In genomic region chr3:135438531-135438912, GRCm38 (mm10) we compare ENCODE assay signal across 8 mouse cellular contexts. TPM values are rescaled to one million over a fixed set of nuclear protein-coding genes. Genes with fewer than 3 reads are reported as not detected.
A peak's percentile ranks its signal among the peaks of the same experiment; 100 is the strongest.
DNase-seq lines count a peak whose midpoint lies in the region; ATAC-seq lines count a peak whose summit lies in the region.

No protein-coding gene starts in this region.

- peak; percentile 95 to 99 for DNase-seq in adrenal gland, adult (ENCODE audit: inconsistent age in 2 of 2, low spot score in 1 of 2)
- peak; percentile 87 for DNase-seq in embryo, embryonic 10 days (ENCODE audit: low spot score)
- peak; percentile 97 for DNase-seq in gastrocnemius, postnatal 10 days
- DNase-seq in induced T-regulatory cell, adult 2 months (ENCODE audit: low read depth): peak; percentile 95
- peak; percentile 95 to 96 for DNase-seq in left cerebral cortex, postnatal 14 days (ENCODE audit: low spot score in 2 of 2)
- peak; percentile 98 for DNase-seq in right cerebral cortex, postnatal 14 days
- DNase-seq in urinary bladder, postnatal 25 days (ENCODE audit: low spot score): peak; percentile 95

- intact Hi-C loops in left cerebral cortex, postnatal 14 days (cut with DNase I): loop anchor here (1.0 to 10.0 kb wide), 2 partner anchors 15 to 276 kb away; partner anchors contain the start of gene Cisd2

- peak; percentile 43 for ATAC-seq in megakaryocyte-erythroid progenitor cell, adult 5-6 weeks (replicated peaks; ENCODE audit: low FRiP score, low TSS enrichment, poor library complexity, severe bottlenecking)

RNA-seq across cellular contexts. Expression of gene Ube2d3, which starts 0.6 kb away (rescaled TPM):
- total RNA-seq in gastrocnemius, postnatal 10 days (2021): 100 to 1,000 TPM; 340 to 341 TPM
- 100 to 1,000 TPM; 239 to 248 TPM for total RNA-seq in left cerebral cortex, postnatal 14 days (2021)
- 296 and 439 TPM in 2 replicates for total RNA-seq in megakaryocyte-erythroid progenitor cell, adult 5-6 weeks (2014; fragmentation: Nextera tagmentation)
- total RNA-seq in megakaryocyte-erythroid progenitor cell, adult 5-6 weeks (2017): 697 and 1,018 TPM in 2 replicates

RNA-seq across cellular contexts. Expression of gene Cisd2, which starts 14.8 kb away (rescaled TPM):
- total RNA-seq in gastrocnemius, postnatal 10 days (2021): 10 to 100 TPM; 21.3 to 21.8 TPM
- 10 to 100 TPM; 41.2 to 42.9 TPM for total RNA-seq in left cerebral cortex, postnatal 14 days (2021)
- total RNA-seq in megakaryocyte-erythroid progenitor cell, adult 5-6 weeks (2014; fragmentation: Nextera tagmentation): 45.4 and 46.4 TPM in 2 replicates
- total RNA-seq in megakaryocyte-erythroid progenitor cell, adult 5-6 weeks (2017): 41.5 and 44.2 TPM in 2 replicates

RNA-seq across cellular contexts. Expression of gene Manba, which starts 46.9 kb away (rescaled TPM):
- 10 to 100 TPM in 1 of 2 experiments, 1 to 10 TPM in 1; 6.8 to 12.8 TPM for total RNA-seq in gastrocnemius, postnatal 10 days (2021)
- 1 to 10 TPM; 6.8 to 7.9 TPM for total RNA-seq in left cerebral cortex, postnatal 14 days (2021)
- 7.0 and 10.7 TPM in 2 replicates for total RNA-seq in megakaryocyte-erythroid progenitor cell, adult 5-6 weeks (2014; fragmentation: Nextera tagmentation)
- 16.4 and 22.3 TPM in 2 replicates for total RNA-seq in megakaryocyte-erythroid progenitor cell, adult 5-6 weeks (2017)

Comparison
In these comparisons a context has a peak if more than half of its experiments do, and no peak if none do; other contexts are left out.
1. Peak in every context shown above with its lines: DNase-seq and ATAC-seq.